Mouse (Mus musculus) ovary, adult 18-20 months (tissue): ENCODE results near the gene Olfr384.
"Not testable (repeated sequence)": the region's sequence is repeated elsewhere in the genome, so short reads cannot be mapped to it uniquely, and the experiment has no call there.

Source experiments
- DNase-seq: peaks from one replicate; pipeline ENCODE4 v3.0.0; 2022; ENCODE audit warnings: low spot score, mixed read lengths

Olfr384 gene

GRCm38 (mm10) chr11:73598294-73598693 is at the start of gene Olfr384:
TSS of gene Olfr384 (plus strand) at chr11:73598594.
- DNase-seq: no peak

- DNase-seq: no peak
Measured at GRCm38 (mm10) chr11:73579871-73580270, 18.5 kb upstream of the Olfr384 start.

GRCm38 (mm10) chr11:73583188-73583587 is 15.2 kb upstream of the Olfr384 start:
- not testable (repeated sequence) for DNase-seq

- no peak for DNase-seq
Measured at GRCm38 (mm10) chr11:73592908-73593307, 5.5 kb upstream of the Olfr384 start, which contains the start of gene Olfr385. TSS of gene Olfr385 (minus strand) at chr11:73593008.
